In the genomic region with DNA sequence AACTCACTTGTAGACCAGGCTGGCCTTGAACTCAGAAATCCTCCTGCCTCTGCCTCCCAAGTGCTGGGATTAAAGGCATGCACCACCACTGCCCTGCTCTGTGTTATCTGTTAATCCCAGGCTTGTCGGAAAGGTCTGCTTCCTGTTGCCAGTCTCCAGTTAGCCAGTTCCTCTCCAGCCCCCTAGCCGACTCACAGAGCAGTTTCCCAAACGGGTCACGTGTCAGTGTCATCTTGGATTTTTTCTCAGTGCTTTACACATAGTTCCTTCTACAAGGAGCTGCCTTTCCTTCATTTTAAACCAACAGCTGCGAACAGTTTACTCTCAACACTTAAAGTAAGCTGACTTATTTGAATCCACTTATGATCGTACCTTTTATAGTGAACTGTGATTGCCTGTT, we compare ENCODE assay signal across 13 mouse cellular contexts. TPM values are rescaled to one million over a fixed set of nuclear protein-coding genes. Genes with fewer than 3 reads are reported as not detected.
DNase-seq lines count a peak whose midpoint lies in the region; ATAC-seq and TF ChIP-seq lines count a peak whose summit lies in the region.
"Had no signal": no experiment of that assay in that cellular context is flagged by ENCODE, and none has a peak within 500 bp of the region (broad histone marks: within the 10 kb centered on the region; RNA-seq: fewer than 3 reads in every experiment).

No protein-coding gene starts in this region.

- no peak overlapping the region for H3K9ac ChIP-seq in hindbrain, embryonic 14.5 days
- no peak overlapping the region for H3K9ac ChIP-seq in hindbrain, embryonic 11.5 days (ENCODE audit: low read depth, low read length)
- no peak overlapping the region for H3K9ac ChIP-seq in liver, embryonic 14.5 days (replicated peaks)

- H3K4me3 ChIP-seq in hindbrain, embryonic 14.5 days (replicated peaks; ENCODE audit: low read length), result no peak overlapping the region
- no peak overlapping the region for H3K4me3 ChIP-seq in hindbrain, embryonic 11.5 days (ENCODE audit: low read depth, low read length)
- H3K4me3 ChIP-seq in C2C12 (ENCODE audit: insufficient read depth, poor library complexity, severe bottlenecking), result no peak overlapping the region
- no peak overlapping the region for H3K4me3 ChIP-seq in brown adipose tissue, adult 24 weeks (ENCODE audit: insufficient read depth, low read depth, low read length)
- H3K4me3 ChIP-seq in liver, embryonic 14.5 days (ENCODE audit: insufficient read depth in 1 of 2, low read depth in 2 of 2, low read length in 2 of 2), result no peak overlapping the region

- no peak for DNase-seq in hindbrain, embryonic 14.5 days (ENCODE audit: low spot score)
- DNase-seq in hindbrain, embryonic 11.5 days (ENCODE audit: low spot score), result no peak
- no peak for DNase-seq in liver, embryonic 14.5 days (ENCODE audit: low read depth in 3 of 3, low spot score in 3 of 3)
- DNase-seq in frontal cortex, postnatal 14 days (ENCODE audit: low spot score in 2 of 2), result no peak
- DNase-seq in T-cell, adult 2 months (ENCODE audit: low spot score), result no peak
- DNase-seq in cerebellum, adult 18-20 months, result no peak
- DNase-seq: gastrocnemius, postnatal 14 days; kidney, adult 11 months; right cerebral cortex, postnatal 25 days; thymus, postnatal 25 days had no signal

- H3K9me3 ChIP-seq in hindbrain, embryonic 14.5 days (ENCODE audit: control insufficient read depth, low read length), result no peaks in the 10 kb centered on the region
- H3K9me3 ChIP-seq in hindbrain, embryonic 11.5 days (ENCODE audit: control insufficient read depth, low read length), result no peaks in the 10 kb centered on the region
- no peaks in the 10 kb centered on the region for H3K9me3 ChIP-seq in liver, embryonic 14.5 days (ENCODE audit: control insufficient read depth, low read length)

- no peak for TF ChIP-seq CTCF in C2C12 (IDR thresholded peaks at IDR 0.05; ENCODE audit: control insufficient read depth, insufficient read depth, insufficient read length)
- TF ChIP-seq CTCF in liver, embryonic 14.5 days (IDR thresholded peaks at IDR 0.05; ENCODE audit: low read depth), result no peak

- ATAC-seq in hindbrain, embryonic 14.5 days (ENCODE audit: low FRiP score), result no peak
- ATAC-seq in hindbrain, embryonic 11.5 days (ENCODE audit: low FRiP score), result no peak
- ATAC-seq in liver, embryonic 14.5 days (ENCODE audit: insufficient read depth), result no peak

- H3K4me1 ChIP-seq in hindbrain, embryonic 14.5 days (replicated peaks; ENCODE audit: control insufficient read depth, insufficient read depth, low read length), result peaks cover 14% of the 10 kb centered on the region
- 0 out of 2 replicates have a peak, but pooled peaks cover 4% of the 10 kb centered on the region for H3K4me1 ChIP-seq in hindbrain, embryonic 11.5 days (replicated peaks; ENCODE audit: control insufficient read depth, insufficient read depth, low read length)
- H3K4me1 ChIP-seq in brown adipose tissue, adult 24 weeks (ENCODE audit: control insufficient read depth, insufficient read depth, insufficient read length, low read length), result peaks cover 27% of the 10 kb centered on the region
- peaks cover 20 to 22% of the 10 kb centered on the region in 2 experiments for H3K4me1 ChIP-seq in liver, embryonic 14.5 days (replicated peaks; ENCODE audit: control insufficient read depth in 2 of 2, insufficient read depth in 2 of 2, low read length in 1 of 2)

- peaks cover 77% of the 10 kb centered on the region for H3K79me2 ChIP-seq in C2C12 (ENCODE audit: control insufficient read depth, insufficient read depth)

- H3K27me3 ChIP-seq in hindbrain, embryonic 14.5 days (ENCODE audit: control insufficient read depth, insufficient read depth, low read length), result no peaks in the 10 kb centered on the region
- no peaks in the 10 kb centered on the region for H3K27me3 ChIP-seq in hindbrain, embryonic 11.5 days (ENCODE audit: control insufficient read depth, insufficient read depth, low read length)
- H3K27me3 ChIP-seq in C2C12 (ENCODE audit: control insufficient read depth, insufficient read depth, insufficient read length), result no peaks in the 10 kb centered on the region
- peaks cover 7% of the 10 kb centered on the region for H3K27me3 ChIP-seq in liver, embryonic 14.5 days (ENCODE audit: control insufficient read depth, insufficient read depth, low read length)

- no peaks in the 10 kb centered on the region for H3K36me3 ChIP-seq in hindbrain, embryonic 14.5 days (replicated peaks; ENCODE audit: control insufficient read depth, insufficient read depth)
- H3K36me3 ChIP-seq in hindbrain, embryonic 11.5 days (ENCODE audit: control insufficient read depth, insufficient read depth, low read length), result no peaks in the 10 kb centered on the region
- peaks cover 8% of the 10 kb centered on the region for H3K36me3 ChIP-seq in C2C12 (ENCODE audit: control insufficient read depth, insufficient read depth)
- no peaks in the 10 kb centered on the region; the same call in 1 of the 2 replicates for H3K36me3 ChIP-seq in liver, embryonic 14.5 days (replicated peaks; ENCODE audit: control insufficient read depth, insufficient read depth, low read depth)

- H3ac ChIP-seq in C2C12 (ENCODE audit: control insufficient read depth, insufficient read length, low read depth), result no peak overlapping the region

- H3K4me2 ChIP-seq in hindbrain, embryonic 14.5 days (replicated peaks), result 0 out of 2 replicates have a peak overlapping the region, but pooled peaks have one; percentile 94
- no peak overlapping the region for H3K4me2 ChIP-seq in hindbrain, embryonic 11.5 days (replicated peaks; ENCODE audit: low read depth, low read length)
- peak overlapping the region; percentile 13; the same call in 1 of the 2 replicates for H3K4me2 ChIP-seq in liver, embryonic 14.5 days (ENCODE audit: low read depth)

- 81% methylated on average over 6 of the region's 6 CpGs for WGBS in hindbrain, embryonic 14.5 days
- 87% methylated on average over 6 of the region's 6 CpGs for WGBS in hindbrain, embryonic 11.5 days
- 25% methylated on average over 6 of the region's 6 CpGs for WGBS in liver, embryonic 14.5 days (ENCODE audit: insufficient replicate concordance)

- H3K27ac ChIP-seq in hindbrain, embryonic 14.5 days, result no peak overlapping the region
- H3K27ac ChIP-seq in hindbrain, embryonic 11.5 days (ENCODE audit: low read depth, low read length), result no peak overlapping the region
- H3K27ac ChIP-seq in brown adipose tissue, adult 24 weeks (replicated peaks; ENCODE audit: low read depth, low read length), result 0 out of 2 replicates have a peak overlapping the region, but pooled peaks have one; percentile 19
- no peak overlapping the region for H3K27ac ChIP-seq in liver, embryonic 14.5 days

- 0 out of 2 replicates have a peak, but pooled peaks have one; percentile 17 for TF ChIP-seq EP300 in liver, embryonic 14.5 days (IDR thresholded peaks at IDR 0.05; ENCODE audit: low read depth)

- peaks cover 41% of the 10 kb centered on the region for H3K79me3 ChIP-seq in C2C12 (ENCODE audit: low read depth)

TF ChIP-seq in C2C12, 6 proteins besides CTCF, POLR2A, EP300 and RAD21:
- TF ChIP-seq USF1 (IDR thresholded peaks at IDR 0.05; ENCODE audit: low read depth), result peak; percentile 55
- no peak for TF ChIP-seq MAX (IDR thresholded peaks at IDR 0.05)

RNA-seq across cellular contexts. Expression of gene Brd2, which starts 2.2 kb away (rescaled TPM):
- 133 and 136 TPM in 2 replicates for polyA plus RNA-seq in hindbrain, embryonic 14.5 days (2014; fragmentation: Nextera tagmentation; extraction: Ambion mirVana)
- polyA plus RNA-seq in hindbrain, embryonic 11.5 days (2014; fragmentation: Nextera tagmentation; extraction: Ambion mirVana), result 113 and 159 TPM in 2 replicates
- polyA plus RNA-seq in C2C12 (2012; fragmentation: generic; extraction: Trizol), result 127 TPM
- polyA plus RNA-seq in brown adipose tissue, adult 24 weeks (2012; ENCODE audit: insufficient read depth, insufficient read length, missing spikeins), result 82.7 and 86.3 TPM in 2 replicates
- 46.8 and 48.7 TPM in 2 replicates for polyA plus RNA-seq in liver, embryonic 14.5 days (2012; rRNA removed)
- 28.8 and 37.5 TPM in 2 replicates for polyA plus RNA-seq in liver, embryonic 14.5 days (2014; fragmentation: Nextera tagmentation; extraction: Ambion mirVana)

RNA-seq across cellular contexts. Expression of gene H2-DMa, which starts 5.3 kb away (rescaled TPM):
- 19.2 and 20.2 TPM in 2 replicates for polyA plus RNA-seq in hindbrain, embryonic 14.5 days (2014; fragmentation: Nextera tagmentation; extraction: Ambion mirVana)
- 8.6 and 13.8 TPM in 2 replicates for polyA plus RNA-seq in hindbrain, embryonic 11.5 days (2014; fragmentation: Nextera tagmentation; extraction: Ambion mirVana)
- polyA plus RNA-seq in C2C12 (2012; fragmentation: generic; extraction: Trizol), result 5.2 TPM
- polyA plus RNA-seq in brown adipose tissue, adult 24 weeks (2012; ENCODE audit: insufficient read depth, insufficient read length, missing spikeins), result 6.9 and 10.5 TPM in 2 replicates
- 2.5 and 3.1 TPM in 2 replicates for polyA plus RNA-seq in liver, embryonic 14.5 days (2012; rRNA removed)
- polyA plus RNA-seq in liver, embryonic 14.5 days (2014; fragmentation: Nextera tagmentation; extraction: Ambion mirVana), result 4.4 and 5.5 TPM in 2 replicates

RNA-seq across cellular contexts. Expression of gene H2-DMb2, which starts 18.5 kb away (rescaled TPM):
- polyA plus RNA-seq in hindbrain, embryonic 14.5 days (2014; fragmentation: Nextera tagmentation; extraction: Ambion mirVana), result 0.16 TPM in 1 of 2 replicates, not detected in the other
- polyA plus RNA-seq in hindbrain, embryonic 11.5 days (2014; fragmentation: Nextera tagmentation; extraction: Ambion mirVana), result not detected in 2 replicates
- not detected for polyA plus RNA-seq in C2C12 (2012; fragmentation: generic; extraction: Trizol)
- not detected in 2 replicates for polyA plus RNA-seq in brown adipose tissue, adult 24 weeks (2012; ENCODE audit: insufficient read depth, insufficient read length, missing spikeins)
- polyA plus RNA-seq in liver, embryonic 14.5 days (2012; rRNA removed), result 0.40 and 0.58 TPM in 2 replicates
- 0.13 and 0.33 TPM in 2 replicates for polyA plus RNA-seq in liver, embryonic 14.5 days (2014; fragmentation: Nextera tagmentation; extraction: Ambion mirVana)
- polyA plus RNA-seq: embryonic facial prominence, embryonic 11.5 days had no signal

RNA-seq across cellular contexts. Expression of gene H2-DMb1, which starts 28.2 kb away (rescaled TPM):
- 0.72 and 0.76 TPM in 2 replicates for polyA plus RNA-seq in hindbrain, embryonic 14.5 days (2014; fragmentation: Nextera tagmentation; extraction: Ambion mirVana)
- 0.29 and 0.94 TPM in 2 replicates for polyA plus RNA-seq in hindbrain, embryonic 11.5 days (2014; fragmentation: Nextera tagmentation; extraction: Ambion mirVana)
- not detected for polyA plus RNA-seq in C2C12 (2012; fragmentation: generic; extraction: Trizol)
- 11.1 and 14.7 TPM in 2 replicates for polyA plus RNA-seq in brown adipose tissue, adult 24 weeks (2012; ENCODE audit: insufficient read depth, insufficient read length, missing spikeins)
- polyA plus RNA-seq in liver, embryonic 14.5 days (2012; rRNA removed), result 1.2 TPM in 2 replicates
- 0.79 and 0.86 TPM in 2 replicates for polyA plus RNA-seq in liver, embryonic 14.5 days (2014; fragmentation: Nextera tagmentation; extraction: Ambion mirVana)

RNA-seq across cellular contexts. Expression of gene H2-Oa, which starts 32.5 kb away (rescaled TPM):
- polyA plus RNA-seq in hindbrain, embryonic 14.5 days (2014; fragmentation: Nextera tagmentation; extraction: Ambion mirVana), result 0.29 TPM in 1 of 2 replicates, not detected in the other
- polyA plus RNA-seq in hindbrain, embryonic 11.5 days (2014; fragmentation: Nextera tagmentation; extraction: Ambion mirVana), result 0.26 and 0.32 TPM in 2 replicates
- not detected for polyA plus RNA-seq in C2C12 (2012; fragmentation: generic; extraction: Trizol)
- not detected in 2 replicates for polyA plus RNA-seq in brown adipose tissue, adult 24 weeks (2012; ENCODE audit: insufficient read depth, insufficient read length, missing spikeins)
- 0.45 and 0.51 TPM in 2 replicates for polyA plus RNA-seq in liver, embryonic 14.5 days (2012; rRNA removed)
- polyA plus RNA-seq in liver, embryonic 14.5 days (2014; fragmentation: Nextera tagmentation; extraction: Ambion mirVana), result 0.29 and 0.51 TPM in 2 replicates
